Mouse (Mus musculus): ENCODE measurements around the gene Fam198b. TPM values are rescaled to one million over a fixed set of nuclear protein-coding genes. Genes with fewer than 3 reads are reported as not detected.
A peak's percentile ranks its signal among the peaks of the same experiment; 100 is the strongest.

The Fam198b gene
- polyA plus RNA-seq, 1 experiment: 2.4 TPM

DNA sequence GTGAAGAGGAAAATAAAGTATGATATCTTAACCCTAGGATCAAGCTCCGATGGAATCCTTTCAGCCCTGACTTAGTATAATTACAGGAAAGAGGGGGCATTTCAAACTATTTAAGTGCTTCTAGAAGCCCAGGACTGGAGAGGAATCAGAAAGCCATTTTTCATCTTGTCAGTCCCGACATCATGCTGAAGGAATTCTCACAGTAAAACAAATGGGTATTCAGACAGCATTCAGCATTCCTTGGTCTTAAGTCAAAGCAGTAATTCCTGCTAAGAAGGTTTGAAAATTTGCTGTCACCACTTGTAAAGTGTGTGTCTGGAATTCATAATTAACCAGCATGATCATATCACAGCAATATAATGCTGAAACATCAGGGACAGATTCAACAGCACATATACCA is 105.6 kb downstream of the Fam198b start:
- 46% methylated on average over 2 of the region's 2 CpGs for WGBS
- no peaks in the 10 kb centered on the region for H3K27me3 ChIP-seq (replicated peaks; ENCODE audit: control insufficient read depth, insufficient read depth, low read length)
- no peaks in the 10 kb centered on the region for H3K36me3 ChIP-seq (ENCODE audit: control insufficient read depth, insufficient read depth, low read length)
- H3K4me3 ChIP-seq (ENCODE audit: insufficient read depth, low read depth, low read length): no peak overlapping the region
- DNase-seq: no peak
- no peaks in the 10 kb centered on the region; the same call in 1 of the 2 replicates for H3K4me1 ChIP-seq (ENCODE audit: control insufficient read depth, insufficient read depth, low read length)
- no peak overlapping the region for H3K27ac ChIP-seq (ENCODE audit: insufficient read depth, low read depth, low read length)
- no peak for TF ChIP-seq CTCF (conservative IDR thresholded peaks at IDR 0.05; ENCODE audit: insufficient read depth, insufficient read length, low read depth, low read length)
- no peak for TF ChIP-seq POLR2A (IDR thresholded peaks at IDR 0.05; ENCODE audit: low read depth, low read length)

DNA sequence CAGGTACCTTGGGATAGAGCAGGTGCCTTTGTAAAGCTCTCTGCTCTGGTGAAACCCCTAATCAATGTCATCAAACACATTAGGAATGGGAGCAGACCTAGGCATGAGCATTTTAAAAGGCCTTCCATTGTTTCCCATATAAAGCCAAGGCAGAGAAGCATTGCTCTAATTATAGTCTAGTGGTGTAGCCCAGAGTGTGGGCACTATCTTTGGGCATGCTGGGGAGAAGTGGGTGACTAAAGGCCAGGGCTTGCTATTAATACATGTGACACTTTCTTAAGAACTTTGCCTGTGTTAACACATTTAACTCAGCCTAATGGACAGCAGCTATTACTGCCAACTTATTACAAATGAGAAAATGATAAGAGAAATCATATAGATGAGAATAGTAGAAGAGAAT is 106.1 kb downstream of the Fam198b start:
- H3K36me3 ChIP-seq (ENCODE audit: control insufficient read depth, insufficient read depth, low read length): no peaks in the 10 kb centered on the region
- H3K27ac ChIP-seq (ENCODE audit: insufficient read depth, low read depth, low read length): no peak overlapping the region
- DNase-seq: no peak
- H3K4me1 ChIP-seq (ENCODE audit: control insufficient read depth, insufficient read depth, low read length): no peaks in the 10 kb centered on the region; the same call in 1 of the 2 replicates
- H3K27me3 ChIP-seq (replicated peaks; ENCODE audit: control insufficient read depth, insufficient read depth, low read length): no peaks in the 10 kb centered on the region
- no peak overlapping the region for H3K4me3 ChIP-seq (ENCODE audit: insufficient read depth, low read depth, low read length)
- TF ChIP-seq POLR2A (IDR thresholded peaks at IDR 0.05; ENCODE audit: low read depth, low read length): no peak
- no peak for TF ChIP-seq CTCF (conservative IDR thresholded peaks at IDR 0.05; ENCODE audit: insufficient read depth, insufficient read length, low read depth, low read length)

DNA sequence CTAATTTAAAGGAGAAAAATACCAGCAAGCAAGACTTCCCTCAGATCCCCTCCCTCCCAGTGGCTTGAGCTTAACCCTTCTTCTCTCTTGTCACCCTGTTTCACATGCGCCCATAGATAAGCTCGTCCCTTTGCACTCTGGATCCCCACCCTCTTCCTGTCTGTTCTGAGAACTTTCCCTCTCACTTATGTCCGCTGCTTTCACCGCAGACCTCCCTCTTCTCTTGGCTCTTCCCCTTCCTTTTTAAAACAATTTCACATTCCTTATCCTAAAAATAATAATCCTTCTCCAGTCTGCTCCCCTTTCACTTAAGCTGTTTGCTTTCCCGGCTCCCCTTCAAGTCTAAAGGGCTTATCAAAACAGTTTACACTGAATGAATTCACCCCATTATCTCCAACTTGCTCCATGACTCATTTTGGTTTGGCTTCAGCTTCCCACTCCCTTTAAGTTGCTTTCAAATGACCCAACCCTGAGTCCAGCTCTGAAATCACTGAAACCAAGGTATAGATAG is 109.8 kb downstream of the Fam198b start:
- no peak for DNase-seq
- Histone ChIP-seq H3K4me1 (ENCODE audit: control insufficient read depth, insufficient read depth, low read length) (no peaks in the 10 kb centered on the region; the same call in 1 of the 2 replicates), H3K36me3 (ENCODE audit: control insufficient read depth, insufficient read depth, low read length) (no peaks in the 10 kb centered on the region), H3K27me3 (replicated peaks; ENCODE audit: control insufficient read depth, insufficient read depth, low read length) (no peaks in the 10 kb centered on the region), H3K27ac (ENCODE audit: insufficient read depth, low read depth, low read length) (peak overlapping the region; percentile 31; the same call in 1 of the 2 replicates), H3K4me3 (ENCODE audit: insufficient read depth, low read depth, low read length) (no peak overlapping the region)
- WGBS: 51% methylated on average over 5 of the region's 5 CpGs
- TF ChIP-seq POLR2A (IDR thresholded peaks at IDR 0.05; ENCODE audit: low read depth, low read length) (no peak), CTCF (conservative IDR thresholded peaks at IDR 0.05; ENCODE audit: insufficient read depth, insufficient read length, low read depth, low read length) (no peak)

DNA sequence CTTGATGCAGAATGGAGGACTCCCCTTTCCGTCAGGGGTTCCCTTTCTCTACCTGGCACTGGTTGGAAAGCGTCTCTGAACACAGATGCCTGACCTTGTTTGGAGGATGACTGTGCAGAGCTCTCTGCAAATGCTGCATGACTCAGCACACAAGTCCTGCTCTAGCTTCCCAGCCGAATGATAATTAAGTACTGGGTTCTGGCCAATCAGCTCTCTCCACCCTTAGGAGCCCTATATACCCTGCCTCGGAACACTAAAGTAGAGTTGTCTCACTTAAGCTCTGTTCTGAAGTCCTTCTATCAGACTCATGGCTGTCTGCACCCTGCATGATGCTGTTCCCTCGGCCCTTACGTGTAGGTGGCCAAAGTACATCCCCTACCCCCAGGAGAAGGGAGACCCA is 111.4 kb downstream of the Fam198b start:
- H3K4me1 ChIP-seq (ENCODE audit: control insufficient read depth, insufficient read depth, low read length): no peaks in the 10 kb centered on the region; the same call in 1 of the 2 replicates
- no peaks in the 10 kb centered on the region for H3K27me3 ChIP-seq (replicated peaks; ENCODE audit: control insufficient read depth, insufficient read depth, low read length)
- no peak overlapping the region for H3K27ac ChIP-seq (ENCODE audit: insufficient read depth, low read depth, low read length)
- TF ChIP-seq POLR2A (IDR thresholded peaks at IDR 0.05; ENCODE audit: low read depth, low read length): no peak
- no peak for TF ChIP-seq CTCF (conservative IDR thresholded peaks at IDR 0.05; ENCODE audit: insufficient read depth, insufficient read length, low read depth, low read length)
- 76% methylated on average over 6 of the region's 6 CpGs for WGBS
- no peak overlapping the region for H3K4me3 ChIP-seq (ENCODE audit: insufficient read depth, low read depth, low read length)
- H3K36me3 ChIP-seq (ENCODE audit: control insufficient read depth, insufficient read depth, low read length): no peaks in the 10 kb centered on the region
- DNase-seq: no peak

Other genes with a start within 250 kb of the Fam198b start
- gene Rxfp1, start 146.7 kb upstream of the Fam198b start, polyA plus RNA-seq (2012; rRNA removed): 0.03 and 0.09 TPM in 2 replicates
- 7.1 and 7.4 TPM in 2 replicates for gene Tmem144, start 31.8 kb upstream of the Fam198b start, polyA plus RNA-seq (2012; rRNA removed)

All from kidney, adult 2 months (tissue).